Comparison of ENCODE assay signal across 36 mouse cellular contexts in genomic region chr2:34795426-34795825, GRCm38 (mm10). TPM values are rescaled to one million over a fixed set of nuclear protein-coding genes. Genes with fewer than 3 reads are reported as not detected.
"Had no signal": no experiment of that assay in that cellular context is flagged by ENCODE, and none has a peak within 500 bp of the region (broad histone marks: within the 10 kb centered on the region; RNA-seq: fewer than 3 reads in every experiment).

No protein-coding gene starts in this region.

- H3K27me3 ChIP-seq: heart, embryonic 13.5 days; heart, embryonic 15.5 days; hindbrain, embryonic 13.5 days; hindbrain, embryonic 15.5 days; kidney, embryonic 15.5 days; limb, embryonic 12.5 days; liver, embryonic 13.5 days had no signal

- H3K27ac ChIP-seq: heart, adult 2 months; heart, embryonic 13.5 days; heart, embryonic 15.5 days; hindbrain, embryonic 13.5 days; hindbrain, embryonic 15.5 days; hindbrain, postnatal 0 days; kidney, embryonic 15.5 days; kidney, postnatal 0 days; left cerebral cortex, adult 2 months; limb, embryonic 10.5 days; limb, embryonic 12.5 days; liver, embryonic 13.5 days had no signal

- DNase-seq: gastrocnemius, postnatal 14 days; gastrocnemius, postnatal 36 days; heart, adult 11 months; heart, adult 2 months; heart, postnatal 14 days; heart, postnatal 36 days; kidney, adult 11 months; kidney, adult 2 months; kidney, adult 9 months; kidney, postnatal 14 days; kidney, postnatal 36 days; layer of hippocampus, adult 9-11 months; liver, embryonic 13.5 days had no signal

- ATAC-seq: hindbrain, postnatal 0 days; intestine, embryonic 16.5 days had no signal

- H3K4me3 ChIP-seq: heart, adult 2 months; heart, embryonic 13.5 days; heart, embryonic 15.5 days; hindbrain, embryonic 13.5 days; hindbrain, embryonic 15.5 days; kidney, embryonic 15.5 days; left cerebral cortex, adult 2 months; limb, embryonic 10.5 days; limb, embryonic 12.5 days; liver, embryonic 13.5 days had no signal

- H3K4me2 ChIP-seq: heart, embryonic 11.5 days; heart, embryonic 13.5 days; heart, embryonic 15.5 days; hindbrain, embryonic 13.5 days; hindbrain, embryonic 15.5 days; kidney, embryonic 15.5 days; limb, embryonic 12.5 days; liver, embryonic 13.5 days had no signal

- H3K9ac ChIP-seq: heart, embryonic 13.5 days; heart, embryonic 15.5 days; hindbrain, embryonic 13.5 days; hindbrain, embryonic 15.5 days; kidney, embryonic 15.5 days; limb, embryonic 12.5 days; liver, embryonic 13.5 days had no signal

- H3K9me3 ChIP-seq: heart, embryonic 15.5 days; hindbrain, embryonic 13.5 days; hindbrain, embryonic 15.5 days; kidney, embryonic 15.5 days; limb, embryonic 10.5 days; limb, embryonic 12.5 days; liver, embryonic 13.5 days had no signal

RNA-seq across cellular contexts. Expression of gene Gm34653, which starts 37.4 kb away (rescaled TPM):
- total RNA-seq: gastrocnemius, postnatal 36 days; heart, adult 2 months; heart, postnatal 14 days; heart, postnatal 36 days; hematopoietic stem cell, adult 5-6 weeks; layer of hippocampus, adult 18-20 months; layer of hippocampus, adult 8-10 months; layer of hippocampus, postnatal 14 days; left cerebral cortex, postnatal 14 days; left cerebral cortex, postnatal 36 days had no signal
- polyA plus RNA-seq: heart, adult 2 months; heart, embryonic 11.5 days; heart, embryonic 13.5 days; heart, embryonic 15.5 days; heart, postnatal 0 days; hindbrain, embryonic 11.5 days; hindbrain, embryonic 13.5 days; hindbrain, embryonic 15.5 days; intestine, embryonic 14.5 days; intestine, embryonic 16.5 days; kidney, adult 2 months; kidney, postnatal 0 days; large intestine, adult 2 months; limb, embryonic 10.5 days; liver, adult 2 months had no signal
